34 mouse cellular contexts compared by ENCODE assay signal in genomic region chr2:79856874-79857273, GRCm38 (mm10).
"Had no signal": no experiment of that assay in that cellular context is flagged by ENCODE, and none has a peak within 500 bp of the region (broad histone marks: within the 10 kb centered on the region; RNA-seq: fewer than 3 reads in every experiment).

No protein-coding gene starts in this region.

- DNase-seq: heart, postnatal 10 days; heart, postnatal 14 days; heart, postnatal 36 days; heart, postnatal 4 days; kidney, adult 11 months; kidney, adult 18-20 months; kidney, adult 2 months; kidney, adult 8-10 months; kidney, adult 9 months; kidney, postnatal 10 days; kidney, postnatal 14 days; kidney, postnatal 25 days; kidney, postnatal 36 days; kidney, postnatal 4 days; layer of hippocampus, adult 9-11 months; layer of hippocampus, postnatal 36 days had no signal

- H3K4me2 ChIP-seq: heart, embryonic 12.5 days; heart, embryonic 13.5 days; heart, embryonic 15.5 days; hindbrain, embryonic 12.5 days; hindbrain, embryonic 13.5 days; hindbrain, embryonic 14.5 days; hindbrain, embryonic 15.5 days; intestine, embryonic 15.5 days; kidney, embryonic 15.5 days had no signal

- ATAC-seq: hindbrain, embryonic 16.5 days; hindbrain, postnatal 0 days; inflammation-experienced regulatory T-cells, adult 6 months; intestine, embryonic 15.5 days; intestine, embryonic 16.5 days; intestine, postnatal 0 days had no signal

- H3K9me3 ChIP-seq: heart, embryonic 10.5 days; heart, embryonic 12.5 days; heart, embryonic 13.5 days; heart, embryonic 15.5 days; hindbrain, embryonic 10.5 days; hindbrain, embryonic 12.5 days; hindbrain, embryonic 13.5 days; hindbrain, embryonic 15.5 days; intestine, embryonic 15.5 days; kidney, embryonic 15.5 days had no signal

- H3K9ac ChIP-seq: heart, embryonic 12.5 days; heart, embryonic 13.5 days; heart, embryonic 15.5 days; hindbrain, embryonic 12.5 days; hindbrain, embryonic 13.5 days; hindbrain, embryonic 14.5 days; hindbrain, embryonic 15.5 days; intestine, embryonic 15.5 days; kidney, embryonic 15.5 days had no signal

- H3K4me3 ChIP-seq: heart, embryonic 10.5 days; heart, embryonic 12.5 days; heart, embryonic 13.5 days; heart, embryonic 15.5 days; hindbrain, embryonic 10.5 days; hindbrain, embryonic 12.5 days; hindbrain, embryonic 13.5 days; hindbrain, embryonic 15.5 days; intestine, embryonic 15.5 days; kidney, embryonic 15.5 days; layer of hippocampus, adult 2 months had no signal

- H3K4me1 ChIP-seq: heart, embryonic 10.5 days; heart, embryonic 12.5 days; heart, embryonic 13.5 days; heart, embryonic 15.5 days; hindbrain, embryonic 10.5 days; hindbrain, embryonic 12.5 days; hindbrain, embryonic 13.5 days; hindbrain, embryonic 15.5 days; intestine, embryonic 15.5 days; kidney, embryonic 15.5 days had no signal

- H3K36me3 ChIP-seq: heart, embryonic 10.5 days; heart, embryonic 12.5 days; heart, embryonic 13.5 days; heart, embryonic 15.5 days; hindbrain, embryonic 10.5 days; hindbrain, embryonic 12.5 days; hindbrain, embryonic 13.5 days; hindbrain, embryonic 15.5 days; intestine, embryonic 15.5 days; kidney, embryonic 15.5 days had no signal

- H3K27ac ChIP-seq: heart, embryonic 10.5 days; heart, embryonic 13.5 days; heart, embryonic 15.5 days; hindbrain, embryonic 10.5 days; hindbrain, embryonic 12.5 days; hindbrain, embryonic 13.5 days; hindbrain, embryonic 14.5 days; hindbrain, embryonic 15.5 days; hindbrain, postnatal 0 days; intestine, embryonic 15.5 days; kidney, embryonic 15.5 days; kidney, postnatal 0 days; layer of hippocampus, adult 2 months had no signal

- H3K27me3 ChIP-seq: heart, embryonic 12.5 days; heart, embryonic 13.5 days; heart, embryonic 15.5 days; hindbrain, embryonic 12.5 days; hindbrain, embryonic 13.5 days; hindbrain, embryonic 15.5 days; intestine, embryonic 15.5 days; kidney, embryonic 15.5 days had no signal
